Mouse (Mus musculus): Measurements from ENCODE around the gene Cars2. TPM values are rescaled to one million over a fixed set of nuclear protein-coding genes. Genes with fewer than 3 reads are reported as not detected.
"Not testable (repeated sequence)": the region's sequence is repeated elsewhere in the genome, so short reads cannot be mapped to it uniquely, and the experiment has no call there.

Gene Cars2
- polyA plus RNA-seq, 1 experiment from 2014 or later = 35.5 TPM

- no peak; the same call in 1 of the 2 replicates for ATAC-seq (ENCODE audit: insufficient number of reproducible peaks, insufficient read depth, low FRiP score, low read depth)
- peaks cover 5% of the 10 kb centered on the region for H3K4me1 ChIP-seq (ENCODE audit: control insufficient read depth, insufficient read depth, low read length)
- H3K9me3 ChIP-seq (ENCODE audit: control insufficient read depth, low read depth, low read length) = no peaks in the 10 kb centered on the region
- no peak overlapping the region for H3K9ac ChIP-seq (replicated peaks; ENCODE audit: low read depth, low read length)
- H3K4me2 ChIP-seq (replicated peaks; ENCODE audit: low read depth, low read length) = no peak overlapping the region
- WGBS = 59% methylated on average over 9 of the region's 9 CpGs
- H3K4me3 ChIP-seq (ENCODE audit: low read depth, low read length) = no peak overlapping the region
- no peaks in the 10 kb centered on the region for H3K27me3 ChIP-seq (ENCODE audit: control insufficient read depth, insufficient read depth, low read length)
- no peak overlapping the region for H3K27ac ChIP-seq (ENCODE audit: low read length)
- no peaks in the 10 kb centered on the region for H3K36me3 ChIP-seq (ENCODE audit: control insufficient read depth, insufficient read depth, low read length)
These were observed 24.5 kb upstream of the Cars2 start for GRCm38 (mm10) chr8:11574911-11575603.

GRCm38 (mm10) chr8:11572428-11572827, 21.8 kb upstream of the Cars2 start:
- no peak overlapping the region for H3K27ac ChIP-seq (ENCODE audit: low read length)
- WGBS = 73% methylated on average over 6 of the region's 6 CpGs
- no peak overlapping the region for H3K4me3 ChIP-seq (ENCODE audit: low read depth, low read length)
- peaks cover 3% of the 10 kb centered on the region; the same call in 1 of the 2 replicates for H3K36me3 ChIP-seq (ENCODE audit: control insufficient read depth, insufficient read depth, low read length)
- H3K9me3 ChIP-seq (ENCODE audit: control insufficient read depth, low read depth, low read length) = no peaks in the 10 kb centered on the region
- no peaks in the 10 kb centered on the region for H3K27me3 ChIP-seq (ENCODE audit: control insufficient read depth, insufficient read depth, low read length)
- H3K4me1 ChIP-seq (ENCODE audit: control insufficient read depth, insufficient read depth, low read length) = peaks cover 5% of the 10 kb centered on the region
- H3K9ac ChIP-seq (replicated peaks; ENCODE audit: low read depth, low read length) = no peak overlapping the region
- ATAC-seq (ENCODE audit: insufficient number of reproducible peaks, insufficient read depth, low FRiP score, low read depth) = no peak
- H3K4me2 ChIP-seq (replicated peaks; ENCODE audit: low read depth, low read length) = no peak overlapping the region

GRCm38 (mm10) chr8:11571950-11572349, 21.4 kb upstream of the Cars2 start:
- Histone ChIP-seq H3K36me3 (ENCODE audit: control insufficient read depth, insufficient read depth, low read length) (peaks cover 3% of the 10 kb centered on the region; the same call in 1 of the 2 replicates), H3K9ac (replicated peaks; ENCODE audit: low read depth, low read length) (no peak overlapping the region), H3K27ac (ENCODE audit: low read length) (no peak overlapping the region), H3K4me2 (replicated peaks; ENCODE audit: low read depth, low read length) (no peak overlapping the region), H3K4me1 (ENCODE audit: control insufficient read depth, insufficient read depth, low read length) (peaks cover 5% of the 10 kb centered on the region), H3K27me3 (ENCODE audit: control insufficient read depth, insufficient read depth, low read length) (no peaks in the 10 kb centered on the region), H3K9me3 (ENCODE audit: control insufficient read depth, low read depth, low read length) (no peaks in the 10 kb centered on the region), H3K4me3 (ENCODE audit: low read depth, low read length) (no peak overlapping the region)
- no peak for ATAC-seq (ENCODE audit: insufficient number of reproducible peaks, insufficient read depth, low FRiP score, low read depth)
- 87% methylated on average over 10 of the region's 10 CpGs for WGBS

GRCm38 (mm10) chr8:11570742-11571141, 20.2 kb upstream of the Cars2 start:
- Histone ChIP-seq H3K9ac (replicated peaks; ENCODE audit: low read depth, low read length) (no peak overlapping the region), H3K27me3 (ENCODE audit: control insufficient read depth, insufficient read depth, low read length) (no peaks in the 10 kb centered on the region), H3K9me3 (ENCODE audit: control insufficient read depth, low read depth, low read length) (no peaks in the 10 kb centered on the region), H3K4me3 (ENCODE audit: low read depth, low read length) (no peak overlapping the region), H3K4me1 (ENCODE audit: control insufficient read depth, insufficient read depth, low read length) (peaks cover 2% of the 10 kb centered on the region; the same call in 1 of the 2 replicates), H3K27ac (ENCODE audit: low read length) (no peak overlapping the region), H3K4me2 (replicated peaks; ENCODE audit: low read depth, low read length) (no peak overlapping the region), H3K36me3 (ENCODE audit: control insufficient read depth, insufficient read depth, low read length) (peaks cover 3% of the 10 kb centered on the region; the same call in 1 of the 2 replicates)
- no peak for ATAC-seq (ENCODE audit: insufficient number of reproducible peaks, insufficient read depth, low FRiP score, low read depth)
- 93% methylated on average over 4 of the region's 4 CpGs for WGBS

- no peak for ATAC-seq (ENCODE audit: insufficient number of reproducible peaks, insufficient read depth, low FRiP score, low read depth)
- no peaks in the 10 kb centered on the region for H3K27me3 ChIP-seq (ENCODE audit: control insufficient read depth, insufficient read depth, low read length)
- no peak overlapping the region for H3K4me2 ChIP-seq (replicated peaks; ENCODE audit: low read depth, low read length)
- no peak overlapping the region for H3K4me3 ChIP-seq (ENCODE audit: low read depth, low read length)
- peaks cover 3% of the 10 kb centered on the region for H3K36me3 ChIP-seq (ENCODE audit: control insufficient read depth, insufficient read depth, low read length)
- no peaks in the 10 kb centered on the region for H3K9me3 ChIP-seq (ENCODE audit: control insufficient read depth, low read depth, low read length)
- H3K9ac ChIP-seq (replicated peaks; ENCODE audit: low read depth, low read length) = no peak overlapping the region
- WGBS = 83% methylated on average over 22 of the region's 22 CpGs
- H3K4me1 ChIP-seq (ENCODE audit: control insufficient read depth, insufficient read depth, low read length) = no peaks in the 10 kb centered on the region
- no peak overlapping the region for H3K27ac ChIP-seq (ENCODE audit: low read length)
These were observed 18.9 kb upstream of the Cars2 start for GRCm38 (mm10) chr8:11569260-11570097.

- WGBS = 95% methylated on average over 2 of the region's 2 CpGs
- H3K4me3 ChIP-seq (ENCODE audit: low read depth, low read length); H3K9me3 ChIP-seq (ENCODE audit: control insufficient read depth, low read depth, low read length); H3K36me3 ChIP-seq (ENCODE audit: control insufficient read depth, insufficient read depth, low read length); H3K4me1 ChIP-seq (ENCODE audit: control insufficient read depth, insufficient read depth, low read length); H3K4me2 ChIP-seq (replicated peaks; ENCODE audit: low read depth, low read length); H3K27ac ChIP-seq (ENCODE audit: low read length); H3K27me3 ChIP-seq (ENCODE audit: control insufficient read depth, insufficient read depth, low read length); H3K9ac ChIP-seq (replicated peaks; ENCODE audit: low read depth, low read length); ATAC-seq (ENCODE audit: insufficient number of reproducible peaks, insufficient read depth, low FRiP score, low read depth): not testable (repeated sequence)
These were observed 17.6 kb upstream of the Cars2 start for GRCm38 (mm10) chr8:11568193-11568592.

GRCm38 (mm10) chr8:11564721-11565120, 14.1 kb upstream of the Cars2 start:
- ATAC-seq (ENCODE audit: insufficient number of reproducible peaks, insufficient read depth, low FRiP score, low read depth) = no peak
- Histone ChIP-seq H3K36me3 (ENCODE audit: control insufficient read depth, insufficient read depth, low read length) (peaks cover 18% of the 10 kb centered on the region), H3K4me2 (replicated peaks; ENCODE audit: low read depth, low read length) (no peak overlapping the region), H3K9me3 (ENCODE audit: control insufficient read depth, low read depth, low read length) (no peaks in the 10 kb centered on the region), H3K9ac (replicated peaks; ENCODE audit: low read depth, low read length) (no peak overlapping the region), H3K4me3 (ENCODE audit: low read depth, low read length) (no peak overlapping the region), H3K4me1 (ENCODE audit: control insufficient read depth, insufficient read depth, low read length) (no peaks in the 10 kb centered on the region; the same call in 1 of the 2 replicates), H3K27me3 (ENCODE audit: control insufficient read depth, insufficient read depth, low read length) (no peaks in the 10 kb centered on the region), H3K27ac (ENCODE audit: low read length) (no peak overlapping the region)
- WGBS = 88% methylated on average over 7 of the region's 7 CpGs

- no peak for ATAC-seq (ENCODE audit: insufficient number of reproducible peaks, insufficient read depth, low FRiP score, low read depth)
- Histone ChIP-seq H3K9ac (replicated peaks; ENCODE audit: low read depth, low read length) (no peak overlapping the region), H3K27me3 (ENCODE audit: control insufficient read depth, insufficient read depth, low read length) (no peaks in the 10 kb centered on the region), H3K9me3 (ENCODE audit: control insufficient read depth, low read depth, low read length) (no peaks in the 10 kb centered on the region), H3K36me3 (ENCODE audit: control insufficient read depth, insufficient read depth, low read length) (peaks cover 18% of the 10 kb centered on the region), H3K27ac (ENCODE audit: low read length) (no peak overlapping the region), H3K4me3 (ENCODE audit: low read depth, low read length) (no peak overlapping the region), H3K4me1 (ENCODE audit: control insufficient read depth, insufficient read depth, low read length) (peaks cover 4% of the 10 kb centered on the region; the same call in 1 of the 2 replicates), H3K4me2 (replicated peaks; ENCODE audit: low read depth, low read length) (no peak overlapping the region)
- 83% methylated on average over 5 of the region's 5 CpGs for WGBS
These were observed 13.7 kb upstream of the Cars2 start for GRCm38 (mm10) chr8:11564236-11564635.

All from stomach, embryonic 14.5 days (tissue).